Mouse (Mus musculus) left cerebral cortex, postnatal 36 days (tissue): ENCODE results near the gene Trem1. TPM values are rescaled to one million over a fixed set of nuclear protein-coding genes. Genes with fewer than 3 reads are reported as not detected.

ENCODE experiments used
- DNase-seq, 2 experiments: peaks; one replicate each; pipeline ENCODE4 v3.0.0; 2021 to 2022; ENCODE audit warnings: low spot score in 2 of 2, mixed read lengths in 1 of 2
- intact Hi-C: fragments of 180-260 bp; cut with DNase I; formaldehyde crosslinking; loops from one replicate; pipeline ENCODE4 v1.15.1; 2025
- total RNA-seq, 2 experiments: library from RNA; stranded (reverse); gene quantifications; 2 replicates each; pipeline ENCODE4 v1.2.3; 2021

Trem1 gene
- total RNA-seq: not detected

GRCm38 (mm10) chr17:48232518-48232917 lies at the start of gene Trem1:
Gene Trem1, plus strand, starts transcription at chr17:48232768.
- intact Hi-C loops: no loop called here
- no peak for DNase-seq

- DNase-seq: no peak
- intact Hi-C loops: no loop called here
These were observed 47.3 kb upstream of the Trem1 start for GRCm38 (mm10) chr17:48185252-48185651.

- no peak for DNase-seq
- intact Hi-C loops: no loop called here
These were observed 40.2 kb upstream of the Trem1 start for GRCm38 (mm10) chr17:48192366-48192765.

GRCm38 (mm10) chr17:48203086-48203485 lies 29.5 kb upstream of the Trem1 start:
- DNase-seq: no peak
- intact Hi-C loops: no loop called here

- intact Hi-C loops: no loop called here
These were observed 20.0 kb upstream of the Trem1 start for GRCm38 (mm10) chr17:48212596-48212995.

GRCm38 (mm10) chr17:48213511-48213910 lies 19.1 kb upstream of the Trem1 start:
- no peak for DNase-seq
- intact Hi-C loops: no loop called here

More at GRCm38 (mm10) chr17:48212596-48212995, 20.0 kb upstream of the Trem1 start:
- no peak for DNase-seq

GRCm38 (mm10) chr17:48215429-48215828 lies 17.1 kb upstream of the Trem1 start:
- no peak for DNase-seq

GRCm38 (mm10) chr17:48230680-48231079 lies 1.9 kb upstream of the Trem1 start:
- DNase-seq: no peak
- intact Hi-C loops: no loop called here

More at GRCm38 (mm10) chr17:48215429-48215828, 17.1 kb upstream of the Trem1 start:
- intact Hi-C loops: no loop called here

GRCm38 (mm10) chr17:48233789-48234188 lies 1.2 kb downstream of the Trem1 start:
- DNase-seq: no peak
- intact Hi-C loops: no loop called here

- intact Hi-C loops: no loop called here
- DNase-seq: no peak
These were observed 2.0 kb downstream of the Trem1 start for GRCm38 (mm10) chr17:48234550-48234949.

- intact Hi-C loops: no loop called here
- DNase-seq: no peak
These were observed 3.3 kb downstream of the Trem1 start for GRCm38 (mm10) chr17:48235773-48236370.

GRCm38 (mm10) chr17:48237621-48238020 lies 5.1 kb downstream of the Trem1 start:
- no peak for DNase-seq
- intact Hi-C loops: no loop called here

- DNase-seq: no peak
- intact Hi-C loops: no loop called here
These were observed 14.8 kb downstream of the Trem1 start, which contains the start of gene Trem3 for GRCm38 (mm10) chr17:48247221-48247928. Gene Trem3, plus strand, starts transcription at chr17:48247777.

- DNase-seq: no peak
- intact Hi-C loops: no loop called here
These were observed 16.5 kb downstream of the Trem1 start for GRCm38 (mm10) chr17:48249039-48249438.

- intact Hi-C loops: no loop called here
These were observed 16.9 kb downstream of the Trem1 start for GRCm38 (mm10) chr17:48249501-48249900.

GRCm38 (mm10) chr17:48250631-48251030 lies 18.1 kb downstream of the Trem1 start:
- no peak for DNase-seq
- intact Hi-C loops: no loop called here

More at GRCm38 (mm10) chr17:48249501-48249900, 16.9 kb downstream of the Trem1 start:
- no peak for DNase-seq

GRCm38 (mm10) chr17:48256575-48256974 lies 24.0 kb downstream of the Trem1 start:
- DNase-seq: no peak
- intact Hi-C loops: no loop called here

- DNase-seq: no peak
- intact Hi-C loops: no loop called here
These were observed 29.3 kb downstream of the Trem1 start for GRCm38 (mm10) chr17:48261868-48262267.

GRCm38 (mm10) chr17:48263741-48264362 lies 31.3 kb downstream of the Trem1 start, which contains the start of gene Treml4:
Gene Treml4, plus strand, starts transcription at chr17:48264295.
- no peak for DNase-seq
- intact Hi-C loops: no loop called here

GRCm38 (mm10) chr17:48264662-48265061 lies 32.1 kb downstream of the Trem1 start:
- DNase-seq: no peak
- intact Hi-C loops: no loop called here

GRCm38 (mm10) chr17:48266138-48266537 lies 33.6 kb downstream of the Trem1 start:
- intact Hi-C loops: no loop called here
- no peak for DNase-seq
